Mouse (Mus musculus): ENCODE measurements around the gene Polr2b. TPM values are rescaled to one million over a fixed set of nuclear protein-coding genes. Genes with fewer than 3 reads are reported as not detected.

The Polr2b gene
- polyA plus RNA-seq (2012; ENCODE audit: insufficient read depth, insufficient read length, low replicate concordance, missing spikeins): not detected in 2 replicates

DNA sequence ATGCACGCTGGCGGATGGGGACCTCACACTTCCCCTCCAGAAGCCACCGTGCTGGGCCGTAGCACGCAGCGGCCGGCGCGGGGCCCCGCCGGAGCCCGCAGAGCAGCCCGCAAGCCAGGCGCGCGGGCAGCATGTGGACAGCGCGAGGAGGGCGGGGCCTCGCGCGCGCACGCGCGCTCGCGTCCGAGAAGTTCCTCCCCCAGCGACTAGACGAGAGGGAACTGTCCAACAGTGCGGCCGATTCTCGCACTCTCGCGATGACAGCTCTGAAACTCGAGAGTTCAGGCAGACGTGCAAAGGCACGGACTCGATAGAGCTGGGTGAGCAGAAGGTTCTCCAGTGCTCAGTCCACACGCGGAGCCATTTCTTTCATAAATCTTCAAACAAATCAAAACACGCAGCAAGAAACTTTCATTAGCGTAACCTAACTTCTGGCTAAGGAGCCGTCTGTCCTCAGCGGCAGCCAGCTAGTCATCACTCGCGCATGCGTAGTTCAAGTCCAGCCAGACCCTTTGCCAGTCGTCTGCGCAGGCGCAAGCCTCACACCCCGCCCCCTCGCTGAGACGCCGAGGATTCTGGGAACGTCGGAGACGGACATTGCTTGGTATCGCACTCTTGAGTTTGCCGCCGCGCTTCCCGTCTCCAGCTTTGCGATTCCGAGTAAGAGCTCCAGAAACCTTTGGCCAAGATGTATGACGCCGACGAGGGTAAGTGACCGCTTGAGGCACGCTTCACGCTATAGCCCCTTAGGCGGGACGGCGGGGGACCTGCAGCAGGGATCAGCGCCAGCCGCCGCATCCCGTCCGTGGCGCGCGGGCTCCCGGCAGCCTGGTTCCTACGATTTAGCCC is at the start of gene Polr2b, which contains the start of gene Noa1:
Polr2b (plus strand) TSS at position 224 of the 849 bp plus-strand sequence.
Noa1 (minus strand) TSS at position 161 of the 849 bp plus-strand sequence.
- under 1% methylated on average over 85 of the region's 85 CpGs for WGBS
- TF ChIP-seq POLR2A (IDR thresholded peaks at IDR 0.05; ENCODE audit: insufficient read depth, low read depth, low read length): peak; percentile 59
- TF ChIP-seq CTCF (IDR thresholded peaks at IDR 0.05; ENCODE audit: insufficient read depth, low read depth, low read length): no peak
- Histone ChIP-seq H3K4me3 (ENCODE audit: insufficient read depth, low read depth, low read length) (peak within 1 kb of the TSS; percentile 72), H3K27ac (ENCODE audit: insufficient read depth, low read depth, low read length) (peak within 1 kb of the TSS; percentile 90), H3K4me1 (ENCODE audit: control insufficient read depth, insufficient read depth, low read length) (peaks cover 6% of the 10 kb centered on the region)

DNA sequence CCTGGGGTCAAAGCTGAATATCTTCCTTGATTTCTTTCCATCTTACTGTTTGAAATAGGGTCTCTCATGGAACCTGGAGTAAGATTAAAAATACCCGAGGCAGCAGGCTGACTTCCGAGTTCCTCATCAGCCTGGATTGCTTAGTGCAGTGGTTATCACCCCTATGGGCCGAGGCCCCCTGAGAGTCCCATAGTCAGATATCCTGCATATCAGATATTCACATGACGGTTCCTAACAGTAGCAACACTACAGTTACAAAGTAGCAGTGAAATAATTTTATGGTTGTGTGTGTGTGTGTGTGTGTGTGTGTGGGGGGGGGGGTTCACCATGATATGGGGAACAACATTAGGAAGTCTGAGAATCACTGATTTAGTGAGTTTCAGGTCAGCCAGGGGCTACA is 48.8 kb upstream of the Polr2b start:
- WGBS: 93% methylated on average over 4 of the region's 4 CpGs
- no peaks in the 10 kb centered on the region for H3K4me1 ChIP-seq (ENCODE audit: control insufficient read depth, insufficient read depth, low read length)
- TF ChIP-seq CTCF (IDR thresholded peaks at IDR 0.05; ENCODE audit: insufficient read depth, low read depth, low read length): no peak
- no peak for TF ChIP-seq POLR2A (IDR thresholded peaks at IDR 0.05; ENCODE audit: insufficient read depth, low read depth, low read length)
- H3K4me3 ChIP-seq (ENCODE audit: insufficient read depth, low read depth, low read length): no peak overlapping the region
- no peak overlapping the region for H3K27ac ChIP-seq (ENCODE audit: insufficient read depth, low read depth, low read length)

DNA sequence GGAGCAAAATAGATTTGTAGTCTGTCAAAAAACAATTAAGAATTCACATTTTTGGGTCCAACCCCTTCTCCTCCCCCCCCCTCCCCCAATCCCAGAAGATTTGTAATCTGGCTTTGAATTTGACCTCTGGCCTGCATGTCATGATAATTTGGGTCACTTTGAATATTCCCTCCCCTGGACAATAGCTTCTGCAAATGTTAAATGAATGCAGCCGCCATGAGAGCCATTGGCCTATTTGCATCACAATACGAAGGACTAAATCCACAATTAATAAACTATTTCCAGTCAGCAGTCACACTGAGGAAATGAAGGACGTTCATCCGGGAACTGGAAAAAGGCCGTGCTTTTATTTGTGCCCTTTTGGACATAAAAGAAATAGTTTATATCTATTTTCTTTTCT is 47.8 kb upstream of the Polr2b start:
- Histone ChIP-seq H3K27ac (ENCODE audit: insufficient read depth, low read depth, low read length) (no peak overlapping the region), H3K4me3 (ENCODE audit: insufficient read depth, low read depth, low read length) (no peak overlapping the region), H3K4me1 (ENCODE audit: control insufficient read depth, insufficient read depth, low read length) (no peaks in the 10 kb centered on the region)
- WGBS: 81% methylated on average over 5 of the region's 5 CpGs
- TF ChIP-seq CTCF (IDR thresholded peaks at IDR 0.05; ENCODE audit: insufficient read depth, low read depth, low read length) (no peak), POLR2A (IDR thresholded peaks at IDR 0.05; ENCODE audit: insufficient read depth, low read depth, low read length) (no peak)

DNA sequence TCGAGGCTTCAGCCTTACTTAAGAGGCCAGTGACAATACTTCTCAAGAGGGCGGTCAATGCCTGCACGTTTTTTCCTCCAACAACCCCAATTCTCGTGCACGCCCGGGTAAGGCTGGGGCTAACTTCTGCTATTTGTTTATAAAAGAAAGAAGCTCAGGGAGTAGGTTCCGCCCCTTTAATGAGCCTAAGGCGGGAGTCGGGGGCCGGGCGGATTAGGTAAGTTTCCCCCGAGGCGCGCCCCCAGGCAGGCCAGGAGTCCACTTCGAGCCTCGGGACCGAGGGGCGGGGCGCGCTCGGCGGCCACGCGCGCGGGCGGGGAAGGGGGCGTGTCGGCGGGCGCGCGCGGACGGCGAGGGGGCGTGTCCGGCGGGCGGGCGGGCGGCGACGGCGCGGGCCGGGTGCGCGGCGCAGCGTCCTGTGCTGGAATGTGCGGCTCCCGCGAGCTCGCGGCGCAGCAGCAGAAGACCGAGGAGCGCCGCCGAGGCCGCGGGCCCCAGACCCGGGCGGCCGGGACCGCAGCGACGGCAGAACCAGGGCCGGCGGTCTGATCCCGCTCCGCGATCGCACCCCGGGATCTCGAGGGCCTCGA is 44.8 kb upstream of the Polr2b start, which contains the start of gene Rest:
Rest (plus strand) TSS at position 411 of the 590 bp plus-strand sequence.
- Histone ChIP-seq H3K4me1 (ENCODE audit: control insufficient read depth, insufficient read depth, low read length) (0 out of 2 replicates have a peak, but pooled peaks cover 2% of the 10 kb centered on the region), H3K4me3 (ENCODE audit: insufficient read depth, low read depth, low read length) (peak within 1 kb of the TSS; percentile 70), H3K27ac (ENCODE audit: insufficient read depth, low read depth, low read length) (no peak within 1 kb of the TSS)
- 5% methylated on average over 76 of the region's 78 CpGs for WGBS
- no peak for TF ChIP-seq CTCF (IDR thresholded peaks at IDR 0.05; ENCODE audit: insufficient read depth, low read depth, low read length)
- TF ChIP-seq POLR2A (IDR thresholded peaks at IDR 0.05; ENCODE audit: insufficient read depth, low read depth, low read length): 0 out of 2 replicates have a peak, but pooled peaks have one; percentile 6

DNA sequence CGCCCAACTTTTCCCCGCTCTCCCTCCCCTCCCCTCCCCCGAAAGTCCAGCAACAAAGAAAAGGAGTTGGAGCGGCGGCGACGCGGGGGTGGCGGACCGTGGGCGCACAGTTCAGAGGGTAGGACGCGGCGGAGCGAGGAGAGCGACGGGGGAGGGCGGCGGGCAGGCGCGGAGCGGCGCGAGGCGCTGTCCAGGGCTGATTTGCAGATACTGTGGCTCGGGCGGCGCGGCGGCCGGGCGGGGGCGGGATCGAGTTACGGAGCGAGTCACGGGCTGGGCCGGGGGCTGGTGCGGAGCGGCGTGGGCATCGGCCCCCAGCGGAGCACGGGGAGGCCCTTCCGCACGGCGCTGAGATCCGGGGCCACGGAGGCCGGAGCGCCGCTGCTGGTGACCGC is 44.3 kb upstream of the Polr2b start:
- no peak overlapping the region for H3K27ac ChIP-seq (ENCODE audit: insufficient read depth, low read depth, low read length)
- TF ChIP-seq POLR2A (IDR thresholded peaks at IDR 0.05; ENCODE audit: insufficient read depth, low read depth, low read length) (no peak), CTCF (IDR thresholded peaks at IDR 0.05; ENCODE audit: insufficient read depth, low read depth, low read length) (no peak)
- H3K4me3 ChIP-seq (ENCODE audit: insufficient read depth, low read depth, low read length): peak overlapping the region; percentile 70
- H3K4me1 ChIP-seq (ENCODE audit: control insufficient read depth, insufficient read depth, low read length): 0 out of 2 replicates have a peak, but pooled peaks cover 2% of the 10 kb centered on the region
- WGBS: 2% methylated on average over 52 of the region's 53 CpGs

DNA sequence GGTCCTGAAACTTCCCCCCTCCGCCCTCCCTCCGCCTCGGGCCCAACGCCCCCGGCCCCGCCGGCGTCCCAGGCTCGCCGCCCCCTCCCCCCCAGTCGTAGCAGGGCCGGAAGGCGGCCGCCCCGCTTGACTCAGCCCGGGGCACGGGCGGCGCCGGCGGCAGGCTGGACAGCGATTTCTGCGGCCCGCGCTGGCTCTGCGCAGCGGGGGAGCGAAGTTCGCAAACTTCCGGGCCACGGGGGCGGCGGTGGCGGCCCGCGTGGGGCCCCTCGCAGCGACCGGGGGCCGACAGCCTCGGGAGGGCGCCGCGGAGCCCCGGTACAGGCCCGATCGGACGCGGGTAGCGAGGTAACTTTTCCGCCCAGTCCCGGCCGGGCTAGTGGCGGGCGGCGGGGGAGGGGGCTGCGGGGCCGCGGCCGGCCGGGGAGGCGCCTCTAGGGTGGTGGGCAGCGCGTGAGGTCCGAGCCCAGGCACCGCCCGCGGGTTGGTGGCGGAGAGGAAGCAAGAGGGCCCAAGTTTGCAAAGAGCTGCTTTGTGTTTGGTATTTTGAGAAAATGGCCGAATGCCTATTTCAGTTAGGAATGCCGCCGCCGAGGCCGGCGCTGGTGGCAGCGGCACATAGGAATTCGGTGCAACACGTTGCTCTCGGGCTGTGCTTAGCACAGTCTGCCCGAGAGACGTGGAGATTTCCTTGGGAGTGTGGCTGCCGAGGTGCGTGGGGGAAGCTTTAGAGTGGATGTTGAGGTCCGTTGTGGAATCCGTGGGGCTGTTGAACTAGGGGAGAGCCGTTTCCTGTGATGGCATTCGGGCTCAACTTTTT is 43.7 kb upstream of the Polr2b start:
- H3K4me1 ChIP-seq (ENCODE audit: control insufficient read depth, insufficient read depth, low read length): 0 out of 2 replicates have a peak, but pooled peaks cover 2% of the 10 kb centered on the region
- no peak overlapping the region for H3K27ac ChIP-seq (ENCODE audit: insufficient read depth, low read depth, low read length)
- under 1% methylated on average over 87 of the region's 87 CpGs for WGBS
- H3K4me3 ChIP-seq (ENCODE audit: insufficient read depth, low read depth, low read length): peak overlapping the region; percentile 70
- TF ChIP-seq POLR2A (IDR thresholded peaks at IDR 0.05; ENCODE audit: insufficient read depth, low read depth, low read length): no peak
- no peak for TF ChIP-seq CTCF (IDR thresholded peaks at IDR 0.05; ENCODE audit: insufficient read depth, low read depth, low read length)

DNA sequence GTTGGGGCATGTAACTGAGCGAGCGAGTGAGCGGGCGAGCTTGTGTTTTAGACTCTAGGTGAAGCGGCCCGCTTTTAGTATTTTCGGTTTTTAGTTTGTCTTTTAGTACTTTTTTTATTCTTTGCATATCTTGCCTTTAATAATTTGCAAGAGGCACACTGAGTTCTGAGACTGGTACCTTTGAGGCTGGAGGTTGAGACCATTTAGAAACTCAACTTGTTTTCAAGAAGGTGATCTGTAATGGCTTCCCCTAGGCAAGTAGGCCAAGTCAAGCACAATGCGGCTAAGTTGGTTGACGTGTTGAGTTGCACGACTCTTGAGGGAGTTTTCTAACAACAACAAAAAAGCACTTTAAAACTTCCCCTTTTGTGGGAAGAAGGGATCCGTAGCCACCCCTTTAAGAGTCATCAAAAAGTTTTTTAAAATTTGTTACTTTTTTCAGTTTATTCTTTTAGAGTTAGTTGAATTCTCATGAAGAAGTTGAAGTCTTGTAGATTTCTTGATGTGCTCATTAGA is 43.0 kb upstream of the Polr2b start:
- H3K27ac ChIP-seq (ENCODE audit: insufficient read depth, low read depth, low read length): no peak overlapping the region
- H3K4me1 ChIP-seq (ENCODE audit: control insufficient read depth, insufficient read depth, low read length): 0 out of 2 replicates have a peak, but pooled peaks cover 2% of the 10 kb centered on the region
- TF ChIP-seq CTCF (IDR thresholded peaks at IDR 0.05; ENCODE audit: insufficient read depth, low read depth, low read length) (no peak), POLR2A (IDR thresholded peaks at IDR 0.05; ENCODE audit: insufficient read depth, low read depth, low read length) (no peak)
- WGBS: 18% methylated on average over 11 of the region's 11 CpGs
- H3K4me3 ChIP-seq (ENCODE audit: insufficient read depth, low read depth, low read length): peak overlapping the region; percentile 70

DNA sequence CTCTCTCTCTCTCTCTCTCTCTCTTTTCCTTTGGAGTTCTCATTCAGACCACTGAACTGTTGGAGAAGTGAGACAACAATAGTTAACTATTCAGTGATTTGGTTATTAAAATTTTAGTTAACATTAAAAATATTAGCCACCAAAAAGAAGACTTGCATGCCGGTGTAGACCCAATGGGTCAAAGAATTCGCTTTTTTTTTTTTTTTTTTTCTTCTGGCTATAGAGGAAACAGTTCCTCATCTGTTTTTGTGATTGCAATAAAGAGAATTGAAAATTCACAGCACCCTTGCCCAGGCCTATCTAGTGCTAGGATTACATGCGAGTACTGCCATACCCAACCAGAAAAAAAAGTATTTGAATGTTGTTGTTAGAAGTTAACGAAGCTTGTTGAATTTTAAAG is 42.5 kb upstream of the Polr2b start:
- H3K27ac ChIP-seq (ENCODE audit: insufficient read depth, low read depth, low read length): no peak overlapping the region
- H3K4me3 ChIP-seq (ENCODE audit: insufficient read depth, low read depth, low read length): no peak overlapping the region
- WGBS: 69% methylated on average over 4 of the region's 4 CpGs
- TF ChIP-seq POLR2A (IDR thresholded peaks at IDR 0.05; ENCODE audit: insufficient read depth, low read depth, low read length): no peak
- no peak for TF ChIP-seq CTCF (IDR thresholded peaks at IDR 0.05; ENCODE audit: insufficient read depth, low read depth, low read length)
- 0 out of 2 replicates have a peak, but pooled peaks cover 2% of the 10 kb centered on the region for H3K4me1 ChIP-seq (ENCODE audit: control insufficient read depth, insufficient read depth, low read length)

All from olfactory bulb, adult 2 months (tissue).